Mouse (Mus musculus): ENCODE results near the gene Armh1.

Armh1 gene

GRCm38 (mm10) chr4:117252755-117253154 is 830 bp upstream of the Armh1 start:
- CTCF ChIA-PET = interaction anchor here in 3 of 4 experiments (0.6 to 2.6 kb wide), 14 partner anchors 8 to 430 kb away, joined by 3 to 19 read pairs (median 6); partner anchors contain the start of gene Dmap1 (in 1 of the 3)

GRCm38 (mm10) chr4:117252351-117252750 is 426 bp upstream of the Armh1 start:
- ChIA-PET POLR2A (interaction anchor here in 3 of 4 experiments (0.6 to 2.9 kb wide), 55 partner anchors 9 to 1031 kb away, joined by 3 to 18 read pairs (median 4); partner anchors contain the start of genes Kif2c (in 2 of the 3), Eri3 (in 1 of the 3), Hectd3 (in 1 of the 3) and Kdm4a (in 1 of the 3)), CTCF (interaction anchor here in 3 of 4 experiments (0.6 to 2.6 kb wide), 14 partner anchors 9 to 430 kb away, joined by 3 to 19 read pairs (median 6); partner anchors contain the start of gene Dmap1 (in 1 of the 3))

More at GRCm38 (mm10) chr4:117252755-117253154, 830 bp upstream of the Armh1 start:
- POLR2A ChIA-PET = interaction anchor here in 3 of 4 experiments (0.6 to 2.9 kb wide), 47 partner anchors 8 to 1031 kb away, joined by 3 to 18 read pairs (median 4); partner anchors contain the start of genes Eri3 (in 1 of the 3), Hectd3 (in 1 of the 3), Kif2c (in 1 of the 3) and Pik3r3 (in 1 of the 3)

- POLR2A ChIA-PET = interaction anchor here in 3 of 4 experiments (0.6 to 3.2 kb wide), 21 partner anchors 9 to 1887 kb away, joined by 3 to 15 read pairs (median 4); partner anchors contain the start of genes Kdm4a (in 1 of the 3), Kif2c (in 1 of the 3) and Rps8 (in 1 of the 3)
- CTCF ChIA-PET = interaction anchor here in 3 of 4 experiments (0.6 to 2.6 kb wide), 9 partner anchors 9 to 53 kb away, joined by 3 to 19 read pairs (median 5); no protein-coding TSS in a partner anchor
These were observed 943 bp downstream of the Armh1 start for GRCm38 (mm10) chr4:117250982-117251381.

GRCm38 (mm10) chr4:117240867-117241266 is 11.1 kb downstream of the Armh1 start:
- CTCF ChIA-PET = interaction anchor here in 3 of 4 experiments (0.6 to 4.8 kb wide), 13 partner anchors 10 to 287 kb away, joined by 3 to 33 read pairs (median 4); no protein-coding TSS in a partner anchor

GRCm38 (mm10) chr4:117239153-117239552 is 12.8 kb downstream of the Armh1 start:
- ChIA-PET CTCF (interaction anchor here in 2 of 4 experiments (0.8 to 4.8 kb wide), 3 partner anchors 9 to 21 kb away, joined by 4 to 33 read pairs (median 5); no protein-coding TSS in a partner anchor), POLR2A (interaction anchor here in 3 of 4 experiments (1.5 to 2.1 kb wide), 5 partner anchors 9 to 28 kb away, joined by 3 to 14 read pairs (median 4); partner anchors contain the start of genes Armh1 (in 1 of the 3) and Tmem53 (in 1 of the 3))

More at GRCm38 (mm10) chr4:117240867-117241266, 11.1 kb downstream of the Armh1 start:
- POLR2A ChIA-PET = interaction anchor here in 3 of 4 experiments (0.6 to 3.4 kb wide), 11 partner anchors 8 to 49 kb away, joined by 3 to 14 read pairs (median 4); no protein-coding TSS in a partner anchor

GRCm38 (mm10) chr4:117235822-117236221 is 16.1 kb downstream of the Armh1 start:
- ChIA-PET CTCF (interaction anchor here in 2 of 4 experiments (1.0 to 2.4 kb wide), 3 partner anchors 12 to 32 kb away, joined by 3 to 7 read pairs (median 6); no protein-coding TSS in a partner anchor), POLR2A (interaction anchor here in 2 of 4 experiments (0.9 to 2.2 kb wide), 8 partner anchors 7 to 46 kb away, joined by 3 to 8 read pairs (median 4); partner anchors contain the start of genes Armh1 (in 1 of the 2) and Tmem53 (in 1 of the 2))

GRCm38 (mm10) chr4:117234166-117234741 is 17.7 kb downstream of the Armh1 start:
- POLR2A ChIA-PET = interaction anchor here in 2 of 4 experiments (0.9 to 2.0 kb wide), 9 partner anchors 12 to 353 kb away, joined by 3 to 5 read pairs (median 3); partner anchors contain the start of gene Armh1 (in 1 of the 2)

GRCm38 (mm10) chr4:117231208-117231607 is 20.7 kb downstream of the Armh1 start:
- ChIA-PET POLR2A (interaction anchor here (0.6 to 3.3 kb wide), 24 partner anchors 10 to 949 kb away, joined by 3 to 21 read pairs (median 6); partner anchors contain the start of genes Armh1 (in 1 of the 4), Btbd19 (in 1 of the 4) and Tmem53 (in 1 of the 4)), CTCF (interaction anchor here (0.5 to 4.0 kb wide), 31 partner anchors 10 to 584 kb away, joined by 3 to 75 read pairs (median 14); partner anchors contain the start of genes Armh1 (in 1 of the 4) and Tmem53 (in 1 of the 4))

More at GRCm38 (mm10) chr4:117234166-117234741, 17.7 kb downstream of the Armh1 start:
- CTCF ChIA-PET = interaction anchor here in 1 of 4 experiments (1.5 to 2.2 kb wide), 3 partner anchors 26 to 36 kb away, joined by 3 to 7 read pairs (median 5); no protein-coding TSS in a partner anchor

GRCm38 (mm10) chr4:117230331-117230730 is 21.6 kb downstream of the Armh1 start:
- POLR2A ChIA-PET = interaction anchor here (0.6 to 3.3 kb wide), 48 partner anchors 9 to 950 kb away, joined by 3 to 21 read pairs (median 4); partner anchors contain the start of genes Kif2c (in 2 of the 4), Armh1 (in 1 of the 4), Btbd19 (in 1 of the 4) and Tmem53 (in 1 of the 4)
- CTCF ChIA-PET = interaction anchor here (0.6 to 4.0 kb wide), 78 partner anchors 9 to 1354 kb away, joined by 3 to 75 read pairs (median 5); partner anchors contain the start of genes Armh1 (in 2 of the 4), Tmem53 (in 2 of the 4), Hectd3 (in 1 of the 4) and Kdm4a (in 1 of the 4)

- ChIA-PET CTCF (interaction anchor here (0.5 to 4.0 kb wide), 74 partner anchors 9 to 950 kb away, joined by 3 to 75 read pairs (median 5); partner anchors contain the start of genes Armh1 (in 2 of the 4), Tmem53 (in 2 of the 4), Dmap1 (in 1 of the 4) and Hectd3 (in 1 of the 4)), POLR2A (interaction anchor here (0.6 to 3.3 kb wide), 44 partner anchors 8 to 130 kb away, joined by 3 to 21 read pairs (median 4); partner anchors contain the start of genes Kif2c (in 2 of the 4), Armh1 (in 1 of the 4), Btbd19 (in 1 of the 4) and Tmem53 (in 1 of the 4))
These were observed 22.3 kb downstream of the Armh1 start for GRCm38 (mm10) chr4:117229590-117229989.

- CTCF ChIA-PET = no interaction called here
- POLR2A ChIA-PET = interaction anchor here in 3 of 4 experiments (1.1 to 2.0 kb wide), 5 partner anchors 14 to 91 kb away, joined by 3 to 8 read pairs (median 3); partner anchors contain the start of gene Plk3 (in 1 of the 3)
These were observed 26.7 kb downstream of the Armh1 start for GRCm38 (mm10) chr4:117225250-117225649.

- CTCF ChIA-PET = interaction anchor here in 3 of 4 experiments (0.5 to 1.2 kb wide), 7 partner anchors 12 to 804 kb away, joined by 3 to 7 read pairs (median 3); no protein-coding TSS in a partner anchor
- POLR2A ChIA-PET = interaction anchor here in 3 of 4 experiments (0.6 to 2.0 kb wide), 15 partner anchors 10 to 1758 kb away, joined by 3 to 8 read pairs (median 3); partner anchors contain the start of genes Btbd19 (in 1 of the 3) and Plk3 (in 1 of the 3)
These were observed 27.8 kb downstream of the Armh1 start for GRCm38 (mm10) chr4:117224122-117224521.

- ChIA-PET POLR2A (interaction anchor here (0.6 to 1.3 kb wide), 10 partner anchors 9 to 391 kb away, joined by 3 to 9 read pairs (median 4); no protein-coding TSS in a partner anchor), CTCF (interaction anchor here in 2 of 4 experiments (0.6 to 1.2 kb wide), 3 partner anchors 39 to 319 kb away, joined by 3 to 4 read pairs (median 3); no protein-coding TSS in a partner anchor)
These were observed 28.9 kb downstream of the Armh1 start for GRCm38 (mm10) chr4:117223001-117223400.

GRCm38 (mm10) chr4:117221836-117222235 is 30.1 kb downstream of the Armh1 start:
- POLR2A ChIA-PET = interaction anchor here in 3 of 4 experiments (0.6 to 2.4 kb wide), 11 partner anchors 8 to 603 kb away, joined by 3 to 14 read pairs (median 4); no protein-coding TSS in a partner anchor
- CTCF ChIA-PET = interaction anchor here (0.7 to 3.4 kb wide), 4 partner anchors 8 to 102 kb away, joined by 3 to 22 read pairs (median 11); no protein-coding TSS in a partner anchor

- ChIA-PET CTCF (interaction anchor here in 3 of 4 experiments (0.6 to 3.4 kb wide), 4 partner anchors 9 to 81 kb away, joined by 5 to 22 read pairs (median 16); no protein-coding TSS in a partner anchor), POLR2A (interaction anchor here in 3 of 4 experiments (0.8 to 2.8 kb wide), 17 partner anchors 8 to 393 kb away, joined by 3 to 16 read pairs (median 4); partner anchors contain the start of genes Kif2c (in 1 of the 3) and Rps8 (in 1 of the 3))
These were observed 31.0 kb downstream of the Armh1 start for GRCm38 (mm10) chr4:117220741-117221515.
